Mouse (Mus musculus) adrenal gland, postnatal 25 days (tissue): ENCODE measurements at regions not wholly inside any gene's neighbourhood (a gene's known extent, or its start where the extent isn't known, plus 50 kb on each side); places are given as distances from the start of the nearest gene placed in this dataset.

Experiments used
- DNase-seq: peaks from one replicate; pipeline ENCODE4 v3.0.0; 2021; ENCODE audit warnings: mixed read lengths

GRCm38 (mm10) chr12:79966621-79967490 is 146.0 kb downstream of the Zfp36l1 start:
- no peak for DNase-seq

- DNase-seq = no peak
Observed at GRCm38 (mm10) chr12:79966289-79966615, 146.6 kb downstream of the Zfp36l1 start.

DNA sequence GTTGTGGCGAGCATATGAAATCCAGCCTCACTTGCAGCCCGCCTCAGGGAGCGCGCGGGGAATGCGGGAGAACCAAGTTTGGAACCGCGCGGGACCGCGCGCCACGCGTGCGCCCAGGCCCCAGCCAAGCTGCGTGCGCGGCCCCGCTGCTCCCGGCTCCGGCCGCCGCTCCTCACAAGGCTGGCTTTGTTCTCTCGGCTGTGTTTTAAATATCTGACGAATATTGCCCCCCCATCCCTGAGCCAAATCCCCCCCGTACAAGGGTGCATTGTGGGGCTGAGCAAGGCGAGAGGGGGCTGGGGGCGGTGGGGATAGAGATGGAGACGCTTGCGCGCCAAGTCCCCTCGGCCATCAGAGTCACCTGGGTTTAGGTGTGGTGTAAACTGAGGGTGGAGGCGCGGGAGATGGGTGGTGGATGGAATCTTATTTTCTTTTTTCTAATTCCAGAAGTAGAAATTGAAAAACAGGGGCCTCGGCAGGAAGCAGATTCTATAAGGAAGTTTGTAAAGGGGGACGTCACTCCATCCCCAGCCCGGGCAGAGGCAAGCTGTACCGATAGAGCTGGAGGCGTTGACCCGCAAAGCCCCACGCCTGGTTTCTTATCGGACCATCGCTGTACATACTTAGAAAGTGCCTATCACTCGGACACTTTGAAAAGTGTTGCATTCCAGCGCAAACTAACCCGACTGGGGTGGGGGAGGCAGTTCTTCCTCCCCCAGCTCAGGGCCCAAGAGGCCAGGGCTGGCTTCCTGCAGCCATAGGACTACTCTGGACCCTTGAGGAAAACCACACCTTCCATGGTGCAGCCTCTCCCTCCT is 147.1 kb downstream of the Zfp36l1 start:
- DNase-seq = peak; percentile 47

DNA sequence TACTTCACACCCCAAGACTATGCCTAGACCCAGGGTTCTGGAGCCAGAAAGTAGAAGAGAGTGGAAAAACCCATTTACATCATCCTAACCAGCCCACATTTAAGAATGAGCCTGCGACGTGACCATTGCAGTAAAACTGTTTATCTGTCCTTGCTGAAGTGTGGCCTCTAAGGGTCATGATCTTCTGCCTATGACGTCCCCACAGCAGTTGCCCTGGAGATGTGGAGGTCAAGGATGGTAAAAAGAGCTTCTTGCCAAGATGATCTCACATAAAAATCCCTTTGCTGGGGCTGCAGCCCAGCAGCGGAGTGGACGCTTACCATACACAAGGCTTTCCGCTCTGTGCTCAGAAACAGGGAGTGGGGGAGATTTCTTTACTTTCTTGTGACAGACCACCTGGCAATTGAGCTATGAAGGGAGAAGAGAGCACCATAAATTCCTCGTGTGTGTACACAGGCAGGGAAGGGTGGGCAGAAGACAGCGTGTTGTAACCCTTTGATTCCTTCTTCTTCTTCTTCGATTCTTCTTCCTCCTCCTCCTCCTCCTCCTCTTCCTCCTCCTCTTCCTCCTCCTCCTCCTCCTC is 149.3 kb downstream of the Zfp36l1 start:
- peak; percentile 37 for DNase-seq

GRCm38 (mm10) chr12:79962649-79963236 is 150.1 kb downstream of the Zfp36l1 start:
- DNase-seq = no peak

- DNase-seq = no peak
Observed at GRCm38 (mm10) chr12:79961881-79962280, 150.9 kb downstream of the Zfp36l1 start.

GRCm38 (mm10) chr12:79961076-79961475 is 151.7 kb downstream of the Zfp36l1 start:
- no peak for DNase-seq

- DNase-seq = no peak
Observed at GRCm38 (mm10) chr12:79960446-79960845, 152.4 kb downstream of the Zfp36l1 start.

DNA sequence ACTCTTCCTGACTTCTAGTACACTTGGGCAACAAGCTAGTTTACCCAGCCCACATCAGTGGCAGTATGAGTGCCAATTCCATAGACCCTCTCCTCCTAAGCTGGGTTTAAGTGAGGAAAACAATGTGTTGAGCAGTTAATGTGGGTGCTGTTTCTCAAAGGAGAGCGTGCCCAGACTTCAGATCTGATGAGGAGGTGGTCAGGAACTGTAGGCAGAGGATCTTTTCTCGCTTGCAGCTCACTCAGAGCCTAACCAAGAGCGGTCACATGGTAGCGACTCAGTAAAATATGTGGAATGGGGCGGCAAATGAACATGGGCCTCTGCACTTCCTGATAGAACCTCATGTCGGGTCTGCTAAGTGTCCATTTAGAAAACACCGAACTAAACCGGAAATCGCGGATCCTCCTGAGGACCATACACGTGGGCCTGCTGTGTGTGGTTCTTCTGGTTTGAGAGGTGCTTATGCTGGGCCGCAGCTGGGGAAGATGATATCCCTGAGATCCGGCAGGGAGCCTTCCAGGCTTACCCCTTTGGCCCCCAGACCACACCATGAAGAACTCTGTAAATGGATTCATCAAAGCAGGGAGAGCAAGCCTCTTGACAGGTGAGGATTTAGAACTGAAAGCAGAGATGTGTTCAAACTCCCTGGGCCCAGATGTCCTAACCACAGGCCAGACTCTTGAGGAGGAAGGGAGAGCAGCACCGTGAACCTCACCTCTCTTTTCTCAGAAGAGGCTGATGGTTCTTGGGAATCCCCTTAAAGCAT is 153.1 kb downstream of the Zfp36l1 start:
- DNase-seq = no peak

GRCm38 (mm10) chr12:79957211-79957610 is 155.6 kb downstream of the Zfp36l1 start:
- no peak for DNase-seq

DNA sequence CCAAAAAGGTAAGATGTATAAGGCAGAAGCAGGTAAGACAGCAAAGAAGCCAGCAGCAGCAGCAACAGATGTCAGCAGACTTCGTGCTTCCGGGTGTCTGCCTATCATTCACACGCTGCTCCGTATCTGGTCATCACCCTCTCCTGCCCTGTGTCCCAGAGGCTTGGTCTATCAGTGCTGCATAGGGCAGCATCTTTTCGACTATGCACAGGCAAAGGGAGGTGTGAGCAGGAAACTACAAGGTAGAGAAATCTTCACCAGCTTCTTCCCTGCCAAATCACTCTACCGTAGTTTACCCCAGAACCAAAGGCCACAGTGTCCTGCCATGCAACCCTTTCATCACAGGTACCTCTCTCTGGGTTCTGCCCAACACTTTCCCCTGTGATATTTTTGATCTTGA is 156.5 kb downstream of the Zfp36l1 start:
- DNase-seq = no peak

DNA sequence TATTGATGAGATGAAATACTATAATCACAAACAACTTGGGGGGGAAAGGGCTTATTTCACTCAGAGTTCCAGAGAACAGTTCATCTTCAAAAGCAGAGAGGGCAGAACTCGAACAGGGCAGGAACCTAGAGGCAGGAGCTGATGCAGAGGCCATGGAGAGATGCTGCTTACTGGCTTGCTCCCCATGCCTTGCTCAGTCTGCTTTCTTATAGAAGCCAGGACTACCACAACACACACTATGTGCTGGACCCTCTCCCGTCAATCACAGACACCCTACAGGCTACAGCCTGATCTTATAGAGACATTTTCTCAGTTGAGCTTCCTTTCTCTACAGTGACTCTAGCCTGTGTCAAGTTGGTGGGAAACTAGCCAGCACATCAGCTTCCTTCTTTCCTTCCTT is 157.3 kb downstream of the Zfp36l1 start:
- DNase-seq = no peak

DNA sequence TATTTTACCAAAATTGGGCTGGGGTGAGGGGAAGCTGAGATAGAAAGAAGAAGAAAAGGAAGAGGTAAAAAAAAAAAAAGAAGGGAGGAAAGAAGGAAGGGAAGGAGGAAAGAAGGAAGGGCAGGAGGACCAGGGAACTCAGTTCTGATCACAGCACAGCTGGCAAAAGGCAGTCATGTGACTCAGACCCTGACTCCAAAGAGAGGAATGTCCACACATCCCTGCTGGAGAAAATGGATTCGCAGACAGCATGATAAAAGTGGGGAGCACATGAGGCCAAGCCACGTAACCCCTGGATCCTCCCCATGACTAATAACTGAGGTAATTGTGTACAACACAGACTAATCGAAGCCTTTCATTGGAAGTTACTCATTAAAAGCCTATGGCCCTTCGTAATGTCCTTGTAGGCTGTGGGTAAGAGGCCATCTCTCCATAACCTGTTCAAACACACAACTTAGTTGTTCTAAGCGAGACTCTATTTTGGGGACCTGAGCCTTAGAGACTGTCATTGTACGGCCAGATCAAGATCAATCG is 162.2 kb downstream of the Zfp36l1 start:
- no peak for DNase-seq

DNA sequence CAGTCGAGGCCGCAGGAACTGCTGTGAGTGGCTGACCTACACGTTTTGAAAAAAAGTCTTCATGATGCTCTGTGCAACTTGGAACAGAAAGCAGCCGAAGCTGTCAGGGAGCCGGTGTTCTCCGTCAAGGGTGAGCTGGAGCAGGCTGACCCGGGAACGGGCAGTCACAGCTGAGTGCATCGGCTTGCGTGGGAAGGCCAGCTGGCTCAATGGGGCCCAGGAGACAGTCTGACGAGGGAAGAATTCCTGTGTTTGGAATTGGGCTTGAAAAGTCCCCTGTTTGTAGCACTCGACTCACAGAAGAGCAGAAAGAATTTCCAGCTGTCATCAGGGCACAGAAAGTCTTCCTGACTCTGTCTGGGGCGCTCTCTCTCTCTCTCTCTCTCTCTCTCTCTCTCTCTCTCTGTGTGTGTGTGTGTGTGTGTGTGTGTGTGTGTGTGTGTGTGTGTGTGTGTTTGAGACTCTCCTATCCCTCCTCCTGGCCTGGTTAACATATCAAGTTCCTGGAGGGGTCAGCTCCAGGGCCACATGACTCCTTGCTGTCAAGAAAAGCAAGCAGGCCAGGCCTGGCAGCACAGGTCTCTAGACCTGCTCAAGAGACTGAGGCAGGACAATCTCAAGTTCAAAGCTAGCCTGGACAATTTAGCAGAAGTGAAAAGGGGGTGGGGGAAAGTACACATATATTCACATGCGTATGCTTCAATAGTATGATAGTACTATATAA is 163.6 kb downstream of the Zfp36l1 start:
- DNase-seq = peak; percentile 43

DNA sequence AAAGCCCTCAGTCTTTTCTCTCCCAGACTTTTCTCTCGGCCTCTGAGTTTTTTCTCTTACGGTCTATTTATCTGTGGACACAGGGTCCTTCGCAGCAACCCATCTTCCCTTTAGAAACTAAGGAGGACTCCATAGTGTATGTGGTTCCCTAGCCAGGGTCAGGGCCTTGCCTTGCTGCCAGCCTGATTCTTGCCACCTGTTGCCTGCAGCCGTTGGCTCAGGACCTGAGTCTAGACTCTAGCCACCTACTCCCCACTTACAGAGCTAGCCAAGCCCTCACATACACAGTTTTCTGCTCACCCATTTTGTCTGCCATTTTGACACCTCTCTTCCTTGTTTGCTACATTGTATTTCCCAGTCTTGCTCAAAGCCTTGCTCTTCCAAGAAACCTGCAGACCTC is 165.2 kb downstream of the Zfp36l1 start:
- no peak for DNase-seq

- no peak for DNase-seq
Observed at GRCm38 (mm10) chr12:79946777-79947176, 166.0 kb downstream of the Zfp36l1 start.

DNA sequence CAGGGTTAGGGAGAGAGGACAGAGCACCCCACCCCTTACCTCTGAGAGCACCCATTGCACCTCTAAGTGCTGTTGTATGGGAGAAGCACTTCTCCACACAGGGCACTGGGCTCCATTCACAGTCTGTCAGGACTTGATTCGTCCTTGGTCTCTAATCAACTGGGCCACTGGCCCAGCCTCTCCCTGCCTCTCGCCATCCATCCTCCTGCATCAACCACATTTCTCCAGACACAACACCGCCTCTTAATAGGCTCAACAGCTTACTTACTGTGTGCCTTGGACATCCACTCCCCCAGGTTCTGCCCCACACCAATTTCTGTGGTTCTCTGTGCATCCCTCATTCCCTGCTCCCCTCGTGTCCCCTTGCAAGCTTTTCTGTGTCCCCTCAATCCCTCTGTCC is 166.9 kb downstream of the Zfp36l1 start:
- no peak for DNase-seq

DNA sequence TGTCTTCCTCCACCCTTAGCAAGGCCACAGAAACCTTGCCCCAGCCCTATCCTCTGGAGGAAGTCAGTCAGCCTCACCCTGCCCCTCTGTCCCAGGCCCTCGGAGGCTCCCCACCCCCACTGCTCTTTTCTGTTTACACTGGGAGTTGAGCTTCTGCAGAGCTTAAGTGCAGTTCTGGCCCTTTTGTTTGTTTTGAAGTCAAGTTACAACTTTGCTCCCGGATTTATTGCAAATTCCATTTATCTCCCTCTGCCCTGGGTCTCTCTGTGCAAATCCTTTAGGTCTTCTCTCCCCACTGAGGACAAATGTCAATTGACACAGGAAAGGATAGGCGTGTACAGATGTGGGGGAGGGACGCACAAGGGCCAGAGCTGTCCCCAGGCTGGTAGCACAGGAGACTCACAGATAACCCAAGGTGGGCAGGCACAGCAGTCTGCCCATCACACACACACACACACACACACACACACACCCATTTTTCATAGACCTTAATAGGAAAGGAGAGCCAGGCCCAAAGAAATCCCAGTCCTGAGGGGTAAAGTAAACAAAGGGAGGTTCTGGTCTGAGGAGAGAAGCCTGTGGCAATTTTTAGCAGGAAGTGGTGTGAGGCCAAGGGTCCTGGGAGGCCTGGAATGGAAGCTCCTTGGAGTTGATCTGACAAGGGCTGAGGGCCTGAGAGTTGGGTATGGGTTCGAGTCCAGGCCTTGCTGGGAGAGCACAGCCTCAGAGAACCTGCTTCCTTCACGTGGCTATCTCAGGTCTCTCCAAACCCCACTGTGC is 167.9 kb downstream of the Zfp36l1 start:
- peak; percentile 47 for DNase-seq

- no peak for DNase-seq
Observed at GRCm38 (mm10) chr12:79944090-79944489, 168.7 kb downstream of the Zfp36l1 start.

GRCm38 (mm10) chr12:79942563-79943131 is 170.2 kb downstream of the Zfp36l1 start:
- DNase-seq = no peak
